Mouse (Mus musculus) liver, embryonic 16.5 days (tissue): ENCODE measurements around the gene Radil. TPM values are rescaled to one million over a fixed set of nuclear protein-coding genes. Genes with fewer than 3 reads are reported as not detected.

Experiments used
- ATAC-seq: fragments of 200-750 bp; cut with Nextera tagmentation; 2 replicates; pipeline ENCODE4 v1.8.0; 2017; ENCODE audit warnings: low read depth, mild to moderate bottlenecking, moderate number of reproducible peaks, moderate library complexity
- H3K27ac ChIP-seq: fragments of 300-500 bp; sonication (generic); 2 replicates; pipeline ENCODE4 v1.5.1; 2014; ENCODE audit warnings: mild to moderate bottlenecking, low read length
- H3K27me3 ChIP-seq: fragments of 300-500 bp; sonication (generic); 2 replicates; pipeline ENCODE4 v1.6.1; 2014; ENCODE audit warnings: low read depth, low read length, mixed read lengths; ENCODE audit not compliant: control insufficient read depth, insufficient read depth
- H3K36me3 ChIP-seq: fragments of 300-500 bp; sonication (generic); 2 replicates; pipeline ENCODE4 v1.6.1; 2014; ENCODE audit warnings: mild to moderate bottlenecking; ENCODE audit not compliant: control insufficient read depth, insufficient read depth
- H3K4me1 ChIP-seq: fragments of 300-500 bp; sonication (generic); 2 replicates; pipeline ENCODE4 v1.6.1; 2014; ENCODE audit warnings: low read depth, low read length, mixed read lengths; ENCODE audit not compliant: control insufficient read depth
- H3K4me2 ChIP-seq: fragments of 300-500 bp; sonication (generic); 2 replicates; pipeline ENCODE4 v1.6.1; 2014; ENCODE audit warnings: low read depth, low read length, mixed read lengths
- H3K4me3 ChIP-seq: fragments of 300-500 bp; sonication (generic); 2 replicates; pipeline ENCODE4 v1.5.1; 2014; ENCODE audit warnings: low read depth, mild to moderate bottlenecking, low read length
- H3K9ac ChIP-seq: fragments of 300-500 bp; sonication (generic); 2 replicates; pipeline ENCODE4 v1.6.1; 2014; ENCODE audit warnings: low read depth, low read length
- H3K9me3 ChIP-seq: fragments of 300-500 bp; sonication (generic); replicated peaks from 2 replicates; pipeline ENCODE4 v1.6.1; 2016; ENCODE audit warnings: low read length; ENCODE audit not compliant: control insufficient read depth
- WGBS: fragments of 180-500 bp; shearing (Covaris S2); extraction: QIAGEN DNeasy Blood & Tissue Kit; methylation state at CpG from one replicate; pipeline ENCODE4 v1.1.7; 2014; ENCODE audit not compliant: insufficient replicate concordance; 5-methylcytosine and 5-hydroxymethylcytosine counted together
- polyA plus RNA-seq: library from polyadenylated mRNA; unstranded; fragments of >200 nt; fragmentation: Nextera tagmentation; extraction: Ambion mirVana; gene quantifications from 2 replicates; pipeline ENCODE4 v1.2.1, GENCODE M21; 2015

Gene Radil
- polyA plus RNA-seq, result 0.08 and 0.09 TPM in 2 replicates

DNA sequence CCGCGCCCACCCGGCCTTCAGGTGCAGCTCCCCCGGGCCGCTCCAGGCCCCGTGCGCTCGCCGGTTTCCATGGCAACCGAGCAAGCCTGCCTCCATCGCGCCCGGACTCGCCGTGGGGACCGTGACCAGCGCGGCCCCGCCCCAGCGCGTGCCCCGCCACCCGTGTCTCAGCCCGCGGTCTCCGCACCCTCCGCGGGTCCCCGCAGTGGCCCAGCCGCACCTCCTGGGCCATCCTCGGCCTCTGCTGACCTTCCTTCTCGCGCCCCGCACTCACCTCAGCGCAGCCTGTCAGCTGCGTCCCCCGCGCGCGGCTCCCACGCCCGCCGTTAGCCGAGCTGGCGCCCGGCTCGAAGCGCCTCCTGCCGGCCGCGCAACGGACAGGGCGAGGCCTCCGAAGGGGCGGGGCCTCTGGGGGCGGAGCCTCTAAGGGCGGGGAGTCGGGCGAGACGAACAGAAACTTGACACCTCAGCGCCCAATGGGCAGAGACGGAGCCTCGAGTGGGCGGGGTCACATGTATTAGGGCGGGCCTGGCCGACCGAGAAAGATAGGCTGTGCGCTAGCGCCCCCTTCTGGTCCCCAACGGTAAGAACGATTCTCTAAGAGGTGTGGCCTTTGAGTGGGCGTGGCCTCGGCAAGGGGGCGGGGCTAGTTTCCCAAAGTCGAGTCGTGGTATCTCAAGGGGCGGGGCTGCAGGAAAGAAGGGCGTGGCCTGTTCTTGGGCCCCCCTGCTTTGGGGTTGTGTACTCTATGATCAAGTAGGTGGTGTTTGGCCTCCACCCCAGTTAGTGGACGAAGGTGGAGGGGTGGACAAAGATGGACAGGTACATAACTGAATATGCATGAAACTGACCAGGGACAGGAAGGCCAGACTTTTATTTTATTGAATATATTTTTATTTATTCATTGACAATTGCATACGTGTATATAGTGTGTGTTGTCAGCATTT is at the start of gene Radil:
Gene Radil (minus strand): TSS at position 393 of the 947 bp plus-strand sequence.
- peaks cover 8% of the 10 kb centered on the region for H3K4me1 ChIP-seq
- H3K4me3 ChIP-seq, result peak within 1 kb of the TSS; percentile 54
- H3K9ac ChIP-seq, result peak within 1 kb of the TSS; percentile 13; the same call in 1 of the 2 replicates
- peaks cover 24% of the 10 kb centered on the region for H3K27me3 ChIP-seq
- H3K36me3 ChIP-seq, result no peaks in the 10 kb centered on the region
- no peaks in the 10 kb centered on the region; the same call in 1 of the 2 replicates for H3K9me3 ChIP-seq
- ATAC-seq, result peak; percentile 84
- H3K4me2 ChIP-seq, result peak within 1 kb of the TSS; percentile 68
- no peak within 1 kb of the TSS for H3K27ac ChIP-seq
- WGBS, result 3% methylated on average over 79 of the region's 80 CpGs

- no peaks in the 10 kb centered on the region; the same call in none of the 2 replicates for H3K4me1 ChIP-seq
- H3K36me3 ChIP-seq, result no peaks in the 10 kb centered on the region
- WGBS, result 58% methylated on average over 6 of the region's 6 CpGs
- H3K27me3 ChIP-seq, result no peaks in the 10 kb centered on the region
- peak overlapping the region; percentile 82 for H3K27ac ChIP-seq
- no peak overlapping the region for H3K9ac ChIP-seq
- no peaks in the 10 kb centered on the region for H3K9me3 ChIP-seq
- no peak overlapping the region for H3K4me3 ChIP-seq
- H3K4me2 ChIP-seq, result 0 out of 2 replicates have a peak overlapping the region, but pooled peaks have one; percentile 10
- ATAC-seq, result peak; percentile 91
These were observed 46.9 kb upstream of the Radil start for GRCm38 (mm10) chr5:142597648-142598390.

DNA sequence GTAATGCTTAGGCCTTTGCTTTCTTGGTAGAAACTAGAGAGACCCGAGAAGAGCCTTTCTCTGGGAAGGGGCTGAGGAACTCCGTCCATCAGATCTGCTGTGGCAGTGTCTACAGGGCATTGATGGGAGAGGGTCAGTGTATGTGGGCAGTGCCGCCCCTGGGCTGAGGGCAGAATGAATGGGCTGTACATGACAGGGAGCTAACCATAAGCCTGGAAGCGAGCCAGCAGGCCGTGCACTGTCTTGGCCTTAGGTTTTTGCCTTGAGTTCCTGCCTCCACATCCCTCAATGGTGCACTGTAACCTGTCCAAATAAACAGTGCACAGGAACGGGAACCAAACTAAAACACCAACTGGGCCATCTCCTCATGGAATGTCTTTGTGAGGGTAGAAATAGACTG is 45.8 kb upstream of the Radil start:
- Histone ChIP-seq H3K4me1 (no peaks in the 10 kb centered on the region; the same call in none of the 2 replicates), H3K27ac (no peak overlapping the region; the same call in 1 of the 2 replicates), H3K4me3 (no peak overlapping the region), H3K27me3 (no peaks in the 10 kb centered on the region), H3K36me3 (no peaks in the 10 kb centered on the region), H3K9ac (no peak overlapping the region), H3K9me3 (no peaks in the 10 kb centered on the region), H3K4me2 (no peak overlapping the region)
- 63% methylated on average over 6 of the region's 6 CpGs for WGBS
- ATAC-seq, result no peak

DNA sequence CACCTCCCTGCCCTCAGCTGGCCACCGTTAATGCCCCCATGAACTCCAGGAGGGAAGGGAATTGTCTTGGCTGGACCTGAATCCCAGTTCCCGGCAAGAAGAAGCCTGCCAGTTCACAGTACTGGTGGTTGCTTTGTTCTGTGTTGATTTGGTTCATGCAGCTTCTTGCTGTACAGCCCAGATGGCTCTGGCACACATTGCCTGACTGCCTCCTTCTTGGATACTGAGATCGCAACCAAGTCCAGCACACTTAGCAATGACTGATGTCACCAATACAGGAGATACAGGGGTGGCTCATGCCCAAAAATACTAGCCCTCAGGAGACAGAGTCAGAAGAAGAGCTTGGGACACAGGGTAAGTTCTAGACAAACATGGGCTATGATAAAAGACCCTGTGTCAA is 44.8 kb upstream of the Radil start:
- no peak overlapping the region for H3K9ac ChIP-seq
- no peaks in the 10 kb centered on the region; the same call in none of the 2 replicates for H3K4me1 ChIP-seq
- H3K4me3 ChIP-seq, result no peak overlapping the region
- 57% methylated on average over 3 of the region's 3 CpGs for WGBS
- no peaks in the 10 kb centered on the region for H3K36me3 ChIP-seq
- H3K4me2 ChIP-seq, result no peak overlapping the region
- H3K27me3 ChIP-seq, result no peaks in the 10 kb centered on the region
- H3K27ac ChIP-seq, result no peak overlapping the region
- ATAC-seq, result no peak
- no peaks in the 10 kb centered on the region for H3K9me3 ChIP-seq

DNA sequence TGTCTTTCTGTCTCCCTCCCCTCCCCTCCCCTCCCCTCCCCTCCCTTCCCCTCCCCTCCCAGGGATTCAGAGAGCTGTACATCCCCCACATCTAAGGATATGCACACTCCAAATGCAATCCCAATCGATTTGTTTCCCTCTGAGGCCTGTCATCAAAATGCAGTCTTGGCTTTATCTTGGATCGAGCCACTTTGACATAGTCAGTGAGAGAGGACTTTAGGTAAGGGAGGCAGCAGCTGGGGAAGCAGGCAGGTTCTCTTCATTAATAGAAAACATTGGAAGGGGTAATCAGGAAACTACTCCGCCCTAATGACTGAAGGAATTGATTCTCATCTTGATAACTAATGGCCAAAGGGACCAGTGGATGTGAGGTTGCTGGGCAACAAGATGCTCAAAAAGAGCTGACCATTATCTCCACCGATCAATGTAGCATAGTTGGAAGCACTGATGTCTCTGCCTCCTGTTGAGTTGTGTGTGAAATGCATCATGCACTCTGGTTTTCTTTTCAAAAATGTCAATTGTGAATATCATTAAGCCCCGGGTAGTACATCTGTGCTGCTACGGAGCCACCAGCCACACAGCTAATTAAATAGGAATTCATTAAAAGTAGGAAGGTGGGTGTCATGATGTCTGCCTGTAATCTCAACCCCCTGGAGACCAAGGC is 40.2 kb upstream of the Radil start:
- 62% methylated on average over 6 of the region's 6 CpGs for WGBS
- H3K4me1 ChIP-seq, result no peaks in the 10 kb centered on the region; the same call in none of the 2 replicates
- H3K4me3 ChIP-seq, result no peak overlapping the region
- no peaks in the 10 kb centered on the region for H3K27me3 ChIP-seq
- no peak for ATAC-seq
- no peak overlapping the region for H3K4me2 ChIP-seq
- H3K36me3 ChIP-seq, result no peaks in the 10 kb centered on the region
- H3K9me3 ChIP-seq, result no peaks in the 10 kb centered on the region
- H3K27ac ChIP-seq, result no peak overlapping the region
- H3K9ac ChIP-seq, result no peak overlapping the region

GRCm38 (mm10) chr5:142583616-142584126 is 32.8 kb upstream of the Radil start:
- H3K36me3 ChIP-seq, result peaks cover 2% of the 10 kb centered on the region; the same call in 1 of the 2 replicates
- no peaks in the 10 kb centered on the region for H3K27me3 ChIP-seq
- no peaks in the 10 kb centered on the region for H3K9me3 ChIP-seq
- no peaks in the 10 kb centered on the region; the same call in 1 of the 2 replicates for H3K4me1 ChIP-seq
- no peak overlapping the region for H3K9ac ChIP-seq
- H3K4me2 ChIP-seq, result no peak overlapping the region
- H3K27ac ChIP-seq, result no peak overlapping the region
- WGBS, result 54% methylated on average over 14 of the region's 14 CpGs
- H3K4me3 ChIP-seq, result no peak overlapping the region
- ATAC-seq, result no peak

GRCm38 (mm10) chr5:142581517-142581916 is 30.6 kb upstream of the Radil start:
- Histone ChIP-seq H3K27me3 (no peaks in the 10 kb centered on the region), H3K4me1 (no peaks in the 10 kb centered on the region), H3K4me3 (no peak overlapping the region), H3K27ac (no peak overlapping the region), H3K9ac (no peak overlapping the region), H3K4me2 (no peak overlapping the region), H3K36me3 (peaks cover 6% of the 10 kb centered on the region; the same call in 1 of the 2 replicates), H3K9me3 (no peaks in the 10 kb centered on the region)
- peak; percentile 13; the same call in 1 of the 2 replicates for ATAC-seq
- 8% methylated on average over 5 of the region's 5 CpGs for WGBS

- Histone ChIP-seq H3K9me3 (no peaks in the 10 kb centered on the region), H3K4me2 (no peak overlapping the region), H3K27ac (no peak overlapping the region), H3K9ac (no peak overlapping the region), H3K36me3 (peaks cover 6% of the 10 kb centered on the region; the same call in 1 of the 2 replicates), H3K4me3 (no peak overlapping the region), H3K27me3 (no peaks in the 10 kb centered on the region), H3K4me1 (no peaks in the 10 kb centered on the region)
- no peak for ATAC-seq
- WGBS, result 74% methylated on average over 10 of the region's 10 CpGs
These were observed 27.3 kb upstream of the Radil start for GRCm38 (mm10) chr5:142578192-142578591.
